Mouse (Mus musculus): ENCODE measurements around the gene Gns. TPM values are rescaled to one million over a fixed set of nuclear protein-coding genes. Genes with fewer than 3 reads are reported as not detected.

Gns gene
- polyA plus RNA-seq, 1 experiment: 17.6 TPM

DNA sequence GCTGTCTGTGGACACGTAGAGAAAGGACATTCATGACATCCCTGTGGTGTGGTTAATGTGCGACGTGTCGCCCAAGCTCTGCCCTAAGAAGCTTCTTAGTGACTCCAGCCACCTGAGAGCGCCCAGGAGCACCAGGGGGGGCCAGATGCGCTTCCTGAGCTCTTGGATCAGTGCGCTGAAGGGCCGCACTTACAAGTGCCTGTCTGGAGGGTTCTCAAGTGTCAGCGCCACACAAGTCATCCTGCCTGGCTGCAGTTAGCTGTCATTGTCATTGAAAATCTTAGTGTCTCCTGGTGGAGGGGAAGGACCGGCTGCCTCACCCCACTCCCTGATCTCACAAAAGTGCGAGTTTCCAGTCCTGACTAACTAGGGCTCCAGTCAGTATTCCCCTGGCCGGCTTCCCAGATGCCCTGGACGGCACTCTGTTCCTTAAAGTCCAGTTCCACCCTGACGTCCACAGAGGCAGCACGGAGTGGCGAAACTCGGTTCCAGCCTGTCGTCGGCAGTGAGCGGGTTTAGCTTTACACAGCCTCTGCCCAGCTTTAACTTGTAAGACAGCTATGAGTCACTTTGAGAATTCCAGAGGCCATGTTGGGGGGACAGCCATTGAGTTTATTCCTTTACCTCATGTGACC lies 30.8 kb downstream of the Gns start:
- TF ChIP-seq FLI1 (IDR thresholded peaks at IDR 0.05; ENCODE audit: low read length) (no peak), GATA1 (IDR thresholded peaks at IDR 0.05; ENCODE audit: borderline replicate concordance, low read length) (no peak)
- H3K9me3 ChIP-seq: no peaks in the 10 kb centered on the region
- peaks cover 4% of the 10 kb centered on the region for H3K27me3 ChIP-seq (replicated peaks)
- no peaks in the 10 kb centered on the region for H3K4me1 ChIP-seq
- peaks cover 66% of the 10 kb centered on the region for H3K36me3 ChIP-seq (replicated peaks; ENCODE audit: low read length)
- H3K4me3 ChIP-seq (replicated peaks): no peak overlapping the region

DNA sequence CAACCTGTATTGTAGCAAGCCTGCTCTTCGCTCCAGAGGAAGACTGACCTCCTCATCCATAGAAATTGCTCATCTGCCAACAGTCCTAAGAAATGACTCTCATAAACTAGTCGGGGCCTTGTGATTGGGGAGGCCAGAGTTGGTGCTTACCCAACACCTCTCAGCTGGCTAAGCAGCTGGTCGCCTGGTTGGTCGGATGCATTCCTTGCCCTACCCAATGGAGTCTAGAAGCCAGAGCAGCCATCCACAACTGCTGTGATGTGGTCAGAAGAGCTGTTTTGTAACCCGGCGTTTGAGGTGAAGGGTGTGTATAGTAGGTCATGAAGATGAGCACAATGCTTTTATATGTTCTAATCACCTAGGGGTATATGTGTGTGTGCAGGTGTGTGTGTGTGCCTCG lies 33.7 kb downstream of the Gns start:
- TF ChIP-seq FLI1 (IDR thresholded peaks at IDR 0.05; ENCODE audit: low read length) (no peak), GATA1 (IDR thresholded peaks at IDR 0.05; ENCODE audit: borderline replicate concordance, low read length) (no peak)
- 0 out of 2 replicates have a peak, but pooled peaks cover 3% of the 10 kb centered on the region for H3K4me1 ChIP-seq
- peaks cover 37% of the 10 kb centered on the region for H3K36me3 ChIP-seq (replicated peaks; ENCODE audit: low read length)
- peaks cover 9% of the 10 kb centered on the region for H3K9me3 ChIP-seq
- H3K27me3 ChIP-seq (replicated peaks): peaks cover 15% of the 10 kb centered on the region
- H3K4me3 ChIP-seq (replicated peaks): no peak overlapping the region

DNA sequence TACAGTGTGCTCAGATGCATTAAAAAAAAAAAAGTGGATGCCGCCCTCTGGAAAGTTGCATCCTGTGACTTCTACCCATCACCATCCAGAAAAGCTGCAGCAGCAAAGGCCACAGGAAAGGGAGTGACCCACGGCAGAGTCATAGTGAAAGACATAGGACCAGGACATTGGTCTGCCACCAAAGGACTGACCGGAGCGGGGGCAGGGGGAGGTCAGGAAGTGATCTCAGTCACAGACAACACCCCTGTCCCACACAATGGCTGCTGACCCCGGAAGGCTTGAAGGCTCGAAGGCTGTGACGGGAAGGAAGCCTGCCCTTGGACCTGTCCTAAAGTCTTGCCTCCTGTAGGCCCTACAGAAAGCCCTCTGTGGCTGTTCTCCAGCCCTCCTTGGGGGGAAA lies 36.1 kb downstream of the Gns start:
- H3K36me3 ChIP-seq (replicated peaks; ENCODE audit: low read length): peaks cover 13% of the 10 kb centered on the region
- no peak for TF ChIP-seq FLI1 (IDR thresholded peaks at IDR 0.05; ENCODE audit: low read length)
- TF ChIP-seq GATA1 (IDR thresholded peaks at IDR 0.05; ENCODE audit: borderline replicate concordance, low read length): no peak
- 0 out of 2 replicates have a peak, but pooled peaks cover 3% of the 10 kb centered on the region for H3K4me1 ChIP-seq
- no peak overlapping the region for H3K4me3 ChIP-seq (replicated peaks)
- peaks cover 21% of the 10 kb centered on the region for H3K27me3 ChIP-seq (replicated peaks)
- H3K9me3 ChIP-seq: peaks cover 9% of the 10 kb centered on the region

DNA sequence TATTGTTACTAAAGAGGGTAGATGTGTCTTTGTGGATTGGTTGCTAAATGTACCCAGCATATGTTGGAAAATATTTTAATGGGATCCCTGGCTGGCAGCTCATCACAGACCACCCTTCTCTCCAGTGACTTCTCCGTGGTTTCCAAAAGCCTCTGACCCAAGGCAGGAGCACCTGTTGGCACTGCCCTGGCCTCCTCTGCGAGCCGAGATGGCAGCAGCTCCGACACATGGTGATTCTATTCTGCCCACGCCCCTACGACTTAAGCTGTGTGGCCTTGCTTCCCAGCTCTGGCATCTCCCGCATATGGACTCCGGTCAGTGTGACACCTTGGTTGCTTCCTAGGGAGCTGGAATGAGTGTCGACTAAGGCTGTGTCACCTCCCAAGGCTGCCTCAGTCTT lies 38.2 kb downstream of the Gns start:
- no peak overlapping the region for H3K4me3 ChIP-seq (replicated peaks)
- H3K4me1 ChIP-seq: 0 out of 2 replicates have a peak, but pooled peaks cover 3% of the 10 kb centered on the region
- no peaks in the 10 kb centered on the region for H3K36me3 ChIP-seq (replicated peaks; ENCODE audit: low read length)
- H3K9me3 ChIP-seq: peaks cover 9% of the 10 kb centered on the region
- H3K27me3 ChIP-seq (replicated peaks): peaks cover 21% of the 10 kb centered on the region
- TF ChIP-seq FLI1 (IDR thresholded peaks at IDR 0.05; ENCODE audit: low read length) (no peak), GATA1 (IDR thresholded peaks at IDR 0.05; ENCODE audit: borderline replicate concordance, low read length) (no peak)

DNA sequence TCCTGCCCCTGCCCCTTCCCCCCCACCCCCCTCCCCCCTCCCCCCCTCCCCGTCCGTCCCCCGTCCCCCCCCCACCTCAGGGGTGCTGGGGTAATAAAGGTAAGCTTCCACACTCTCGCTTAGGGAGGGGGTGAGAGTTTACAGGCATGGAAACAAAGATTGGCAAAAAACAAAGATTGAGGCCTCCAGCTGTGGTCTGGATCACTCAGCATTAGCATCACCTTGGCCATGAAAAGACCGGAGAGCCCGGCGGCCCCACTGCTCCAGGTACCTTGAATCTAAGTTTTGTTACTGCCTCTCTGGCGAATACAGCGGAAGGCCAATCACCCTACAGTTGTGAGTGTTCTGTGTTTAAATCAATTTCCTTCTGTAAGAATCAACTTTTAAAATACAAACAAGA lies 39.1 kb downstream of the Gns start:
- Histone ChIP-seq H3K27me3 (replicated peaks) (peaks cover 19% of the 10 kb centered on the region), H3K4me1 (0 out of 2 replicates have a peak, but pooled peaks cover 3% of the 10 kb centered on the region), H3K4me3 (replicated peaks) (no peak overlapping the region), H3K36me3 (replicated peaks; ENCODE audit: low read length) (no peaks in the 10 kb centered on the region), H3K9me3 (peaks cover 9% of the 10 kb centered on the region)
- no peak for TF ChIP-seq FLI1 (IDR thresholded peaks at IDR 0.05; ENCODE audit: low read length)
- no peak for TF ChIP-seq GATA1 (IDR thresholded peaks at IDR 0.05; ENCODE audit: borderline replicate concordance, low read length)

DNA sequence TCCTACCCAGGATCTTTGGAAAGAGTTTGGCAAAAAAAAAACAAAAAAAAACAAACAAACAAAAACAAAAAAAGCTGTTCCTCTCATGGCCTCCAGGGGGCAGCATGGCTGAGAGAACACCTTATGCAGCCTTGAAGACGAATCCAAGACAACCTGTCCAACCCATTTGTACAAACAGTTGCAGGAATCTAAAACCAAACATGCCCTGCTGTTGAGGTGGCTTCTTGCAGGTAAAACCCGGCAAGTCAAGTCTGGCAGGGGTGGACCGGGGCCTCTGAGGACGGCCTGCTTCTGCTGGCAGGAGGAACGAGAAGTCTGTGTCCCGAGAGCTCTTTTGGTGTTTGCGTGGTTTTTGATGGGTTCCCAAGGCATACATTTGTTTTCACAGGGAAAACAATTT lies 44.8 kb downstream of the Gns start:
- Histone ChIP-seq H3K9me3 (no peaks in the 10 kb centered on the region), H3K4me1 (no peaks in the 10 kb centered on the region), H3K36me3 (replicated peaks; ENCODE audit: low read length) (peaks cover 9% of the 10 kb centered on the region), H3K27me3 (replicated peaks) (peaks cover 14% of the 10 kb centered on the region), H3K4me3 (replicated peaks) (no peak overlapping the region)
- TF ChIP-seq FLI1 (IDR thresholded peaks at IDR 0.05; ENCODE audit: low read length): no peak
- no peak for TF ChIP-seq GATA1 (IDR thresholded peaks at IDR 0.05; ENCODE audit: borderline replicate concordance, low read length)

DNA sequence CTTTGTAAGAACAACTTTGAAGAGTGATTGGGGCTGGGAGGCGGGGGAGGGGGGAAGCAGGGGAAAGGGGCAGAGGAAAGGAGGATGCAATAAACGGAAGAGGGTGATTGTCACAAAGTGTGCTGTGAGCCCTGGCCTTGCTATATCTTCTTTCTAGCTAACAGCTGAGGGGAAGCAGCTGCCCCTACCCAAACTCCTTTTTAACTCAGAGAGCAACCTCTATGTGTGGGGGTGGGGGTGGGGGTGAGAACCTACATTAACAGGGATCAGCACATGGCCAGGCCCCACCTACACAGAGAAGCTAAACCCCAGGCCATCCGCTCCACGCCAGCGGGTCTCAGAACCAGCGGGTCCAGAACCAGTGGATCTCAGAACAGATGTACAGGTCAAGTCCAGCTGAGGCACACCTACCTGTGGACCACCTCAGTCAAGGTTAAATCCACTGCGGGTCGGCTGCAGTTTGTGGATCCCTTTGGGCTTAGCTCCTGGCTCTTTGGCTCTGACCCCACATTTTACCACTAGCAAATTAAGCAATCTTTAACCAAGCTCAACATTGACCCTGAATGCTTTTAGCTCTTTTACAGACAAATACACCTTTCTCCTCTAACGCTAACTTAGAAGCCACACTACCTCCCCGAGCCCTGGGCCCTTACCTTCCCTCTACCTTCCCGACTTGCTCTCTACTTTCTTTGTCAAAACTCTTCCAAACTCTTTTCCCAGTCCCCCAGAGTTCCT lies 47.0 kb downstream of the Gns start:
- H3K9me3 ChIP-seq: no peaks in the 10 kb centered on the region
- H3K4me1 ChIP-seq: no peaks in the 10 kb centered on the region
- no peak for TF ChIP-seq FLI1 (IDR thresholded peaks at IDR 0.05; ENCODE audit: low read length)
- no peak for TF ChIP-seq GATA1 (IDR thresholded peaks at IDR 0.05; ENCODE audit: borderline replicate concordance, low read length)
- peaks cover 19% of the 10 kb centered on the region for H3K36me3 ChIP-seq (replicated peaks; ENCODE audit: low read length)
- no peak overlapping the region for H3K4me3 ChIP-seq (replicated peaks)
- H3K27me3 ChIP-seq (replicated peaks): peaks cover 18% of the 10 kb centered on the region

DNA sequence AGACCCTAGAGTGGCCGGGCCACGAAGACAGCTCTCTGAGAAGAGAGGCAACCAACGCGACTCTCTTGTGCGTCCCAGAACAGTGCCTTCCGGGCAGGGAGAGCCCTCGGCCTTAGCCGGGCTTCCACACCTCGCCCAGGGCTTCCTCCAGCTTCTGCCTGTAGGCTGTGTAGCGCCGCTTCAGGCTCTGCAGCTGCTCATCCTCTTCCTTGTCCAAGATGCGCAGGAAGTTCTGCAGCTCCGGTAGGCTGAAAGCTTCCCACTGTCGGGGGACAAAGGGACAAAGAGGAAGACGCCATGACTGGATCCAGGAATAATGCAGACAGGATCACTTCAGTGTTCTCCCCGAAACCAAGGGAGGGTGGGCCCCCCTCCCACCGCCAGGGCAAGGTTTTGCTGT lies 47.9 kb downstream of the Gns start:
- peaks cover 19% of the 10 kb centered on the region for H3K36me3 ChIP-seq (replicated peaks; ENCODE audit: low read length)

DNA sequence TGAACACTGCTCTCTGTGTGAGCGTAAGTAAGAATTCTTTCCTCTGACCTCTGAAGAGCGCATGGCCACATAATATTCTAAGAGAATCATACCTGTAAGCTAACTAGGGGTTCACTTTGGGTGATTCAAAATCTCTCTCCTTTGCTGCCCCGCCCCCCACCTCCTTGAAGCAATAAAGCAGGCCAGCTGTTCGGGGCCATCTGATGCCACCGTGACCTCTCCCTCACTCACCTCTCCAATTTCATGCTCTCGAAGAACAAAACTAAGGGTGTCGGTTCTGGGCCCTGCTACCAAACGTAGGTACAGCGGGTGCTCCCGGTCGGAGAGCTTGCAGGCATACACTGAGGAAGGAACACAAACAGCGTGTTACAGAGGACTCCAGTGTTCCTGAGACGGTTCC lies 49.2 kb downstream of the Gns start:
- peaks cover 19% of the 10 kb centered on the region for H3K36me3 ChIP-seq (replicated peaks; ENCODE audit: low read length)
- no peak for TF ChIP-seq GATA1 (IDR thresholded peaks at IDR 0.05; ENCODE audit: borderline replicate concordance, low read length)
- TF ChIP-seq FLI1 (IDR thresholded peaks at IDR 0.05; ENCODE audit: low read length): no peak
- no peaks in the 10 kb centered on the region for H3K9me3 ChIP-seq
- H3K4me3 ChIP-seq (replicated peaks): no peak overlapping the region
- no peaks in the 10 kb centered on the region for H3K4me1 ChIP-seq
- H3K27me3 ChIP-seq (replicated peaks): peaks cover 20% of the 10 kb centered on the region

More for the DNA sequence above, 47.9 kb downstream of the Gns start:
- peaks cover 18% of the 10 kb centered on the region for H3K27me3 ChIP-seq (replicated peaks)
- H3K4me1 ChIP-seq: no peaks in the 10 kb centered on the region
- TF ChIP-seq FLI1 (IDR thresholded peaks at IDR 0.05; ENCODE audit: low read length): no peak
- no peak for TF ChIP-seq GATA1 (IDR thresholded peaks at IDR 0.05; ENCODE audit: borderline replicate concordance, low read length)
- no peaks in the 10 kb centered on the region for H3K9me3 ChIP-seq
- H3K4me3 ChIP-seq (replicated peaks): no peak overlapping the region

DNA sequence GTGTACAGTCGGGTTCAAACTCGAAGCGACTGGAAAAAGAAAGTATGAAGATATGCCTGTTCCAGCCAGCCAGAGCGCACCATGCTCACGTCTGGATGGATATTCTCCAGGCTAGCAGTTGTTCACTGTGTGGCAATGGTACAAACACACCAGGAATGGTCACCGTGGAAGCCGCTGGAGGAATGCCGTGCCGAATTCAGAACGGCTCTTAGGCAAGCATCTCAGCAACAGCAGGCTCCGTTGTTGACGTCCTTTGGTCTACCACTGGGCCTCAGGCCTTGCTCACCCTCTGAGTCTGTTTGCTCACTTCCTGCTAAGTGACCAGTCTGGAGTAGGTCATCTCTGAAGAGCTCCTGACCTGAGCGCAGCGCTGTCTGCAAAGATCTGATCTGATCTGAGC lies 53.9 kb downstream of the Gns start:
- TF ChIP-seq FLI1 (IDR thresholded peaks at IDR 0.05; ENCODE audit: low read length) (no peak), GATA1 (IDR thresholded peaks at IDR 0.05; ENCODE audit: borderline replicate concordance, low read length) (no peak)
- Histone ChIP-seq H3K27me3 (replicated peaks) (peaks cover 20% of the 10 kb centered on the region), H3K4me1 (peaks cover 10% of the 10 kb centered on the region; the same call in 1 of the 2 replicates), H3K9me3 (no peaks in the 10 kb centered on the region), H3K36me3 (replicated peaks; ENCODE audit: low read length) (peaks cover 11% of the 10 kb centered on the region), H3K4me3 (replicated peaks) (no peak overlapping the region)

Data from megakaryocyte, embryonic 14.5 days (primary cell).